Mouse (Mus musculus) gastrocnemius, postnatal 25 days (tissue): ENCODE measurements at regions not wholly inside any gene's neighbourhood (a gene's known extent, or its start where the extent isn't known, plus 50 kb on each side); places are given as distances from the start of the nearest gene placed in this dataset.

Experiments used
- DNase-seq: peaks from one replicate; pipeline ENCODE4 v3.0.0; 2022

DNA sequence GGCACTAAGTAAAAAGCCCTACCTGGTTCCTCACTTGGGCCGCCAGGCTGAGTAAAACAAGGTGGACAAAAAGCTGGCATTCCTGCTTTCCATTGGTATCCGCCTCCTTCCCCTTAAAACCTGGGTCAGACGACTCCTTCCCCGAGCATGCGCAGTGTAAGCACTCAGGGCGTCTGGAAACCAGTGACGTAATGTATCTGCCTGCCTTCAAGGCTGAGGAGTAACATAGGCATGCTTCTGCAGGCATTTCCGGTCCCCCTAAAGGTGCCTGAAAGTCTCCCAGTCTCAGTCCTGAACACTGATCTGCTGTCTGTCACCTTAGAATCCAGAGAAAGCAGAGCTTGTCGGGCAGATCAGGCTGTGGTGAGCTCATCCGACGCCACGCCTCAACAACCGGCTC is 140.7 kb downstream of the Cd24a start:
- DNase-seq, result no peak

DNA sequence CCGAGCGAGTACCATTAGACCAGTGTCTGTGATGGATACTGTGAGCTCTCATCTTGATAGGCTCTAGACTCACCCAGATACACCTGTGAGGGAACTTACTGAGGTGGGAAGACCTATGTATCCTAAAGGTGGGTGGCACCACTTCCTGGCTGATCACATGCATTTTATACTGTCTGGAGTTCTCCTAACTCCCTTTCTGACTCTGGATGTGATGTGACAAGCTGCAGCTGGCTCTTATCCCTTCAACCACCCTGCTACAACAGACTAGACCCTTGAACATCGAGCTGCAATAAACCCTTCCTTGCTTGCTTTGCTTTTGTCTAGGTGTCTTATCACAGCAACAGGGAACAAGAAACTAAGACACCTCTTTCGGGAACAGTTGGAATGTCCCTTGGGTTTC is 143.3 kb downstream of the Cd24a start:
- DNase-seq, result no peak

- no peak for DNase-seq
Measured at GRCm38 (mm10) chr10:43722164-43722563, 144.1 kb downstream of the Cd24a start.

DNA sequence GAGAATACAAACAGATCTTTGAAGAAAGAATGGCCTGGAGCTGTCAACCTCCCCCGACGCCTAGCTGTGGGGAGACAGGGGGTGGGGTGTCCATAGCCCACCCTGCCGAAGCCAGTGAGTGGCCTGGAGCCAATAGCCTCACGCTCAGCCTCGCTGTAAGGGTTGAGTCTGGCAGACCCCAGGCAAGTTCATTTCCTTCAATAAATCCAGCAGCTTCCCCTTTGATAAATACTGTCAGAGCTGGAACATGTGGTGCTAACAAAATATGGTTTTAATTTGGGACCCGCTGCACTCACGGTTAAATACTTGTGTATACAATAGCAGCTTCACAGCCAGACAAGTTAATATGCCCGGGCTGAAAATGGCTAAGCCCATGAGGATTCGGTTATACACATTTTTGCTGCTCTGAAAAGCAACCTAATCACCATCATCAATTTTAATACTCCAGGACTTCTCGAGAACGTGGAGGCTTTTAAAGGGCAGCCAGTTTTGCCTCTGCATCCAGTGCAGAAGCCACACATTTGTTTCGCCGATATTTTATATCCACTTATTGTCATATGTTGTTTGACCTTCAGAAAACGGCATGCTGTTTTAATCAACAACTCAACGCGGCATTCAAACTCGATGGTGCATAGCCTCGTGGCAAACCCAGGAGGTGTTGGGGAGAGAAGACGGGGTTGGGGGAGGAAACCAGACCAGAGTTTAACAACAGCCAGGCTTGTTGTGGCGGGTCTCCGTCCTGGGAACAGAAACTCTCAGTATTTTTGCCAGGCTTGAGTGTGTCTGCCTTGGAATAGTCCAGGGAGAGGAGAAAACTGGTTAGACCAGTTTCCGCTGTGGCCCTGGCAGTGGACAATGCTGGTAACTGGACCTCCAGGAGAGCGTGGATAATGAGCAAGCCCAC is 144.9 kb downstream of the Cd24a start:
- no peak for DNase-seq

GRCm38 (mm10) chr10:43723615-43723937 is 145.5 kb downstream of the Cd24a start:
- no peak for DNase-seq

- DNase-seq, result no peak
Measured at GRCm38 (mm10) chr10:43727746-43728145, 149.7 kb downstream of the Cd24a start.

DNA sequence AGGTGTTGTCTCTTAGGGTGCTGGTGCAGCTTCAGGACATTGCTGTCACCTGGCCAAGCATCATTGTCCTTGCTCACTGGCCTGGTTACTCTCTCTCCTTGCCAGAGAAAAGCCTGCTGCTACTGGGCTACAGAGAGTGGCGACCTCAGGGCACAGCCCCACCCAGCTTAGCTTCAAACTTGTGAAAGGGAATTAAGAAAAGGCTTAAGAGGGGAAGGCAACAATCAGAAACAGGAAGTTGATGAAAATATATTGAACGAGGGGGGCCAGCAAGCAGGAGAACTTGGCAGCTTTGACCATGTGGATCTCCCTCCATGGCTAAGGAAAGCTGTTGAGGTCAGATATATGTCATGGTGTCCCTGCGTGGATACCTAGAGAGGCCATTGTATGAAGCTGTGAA is 151.1 kb downstream of the Cd24a start:
- no peak for DNase-seq

GRCm38 (mm10) chr10:43733618-43734415 is 155.7 kb downstream of the Cd24a start:
- no peak for DNase-seq

DNA sequence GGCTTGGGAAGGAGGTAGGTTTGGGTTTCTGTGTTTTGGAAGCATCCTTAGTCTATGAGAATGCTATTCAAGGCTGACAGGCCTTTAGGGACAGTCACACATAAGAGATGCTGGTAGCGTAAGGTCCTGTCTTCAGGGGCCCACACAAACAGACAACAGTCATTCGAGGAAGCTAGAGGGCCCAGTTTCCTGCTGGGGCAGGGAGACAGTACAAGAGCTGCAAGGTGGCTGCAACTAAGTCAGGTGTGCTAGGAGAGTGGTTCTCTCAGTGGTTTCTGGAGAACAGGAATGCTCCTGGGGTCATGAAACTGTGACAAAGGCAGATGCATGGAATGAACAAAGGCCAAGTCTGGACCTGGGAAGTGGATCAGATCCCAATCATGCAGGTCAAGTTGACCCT is 161.1 kb downstream of the Cd24a start:
- no peak for DNase-seq

GRCm38 (mm10) chr10:43739718-43740117 is 161.6 kb downstream of the Cd24a start:
- DNase-seq, result no peak

DNA sequence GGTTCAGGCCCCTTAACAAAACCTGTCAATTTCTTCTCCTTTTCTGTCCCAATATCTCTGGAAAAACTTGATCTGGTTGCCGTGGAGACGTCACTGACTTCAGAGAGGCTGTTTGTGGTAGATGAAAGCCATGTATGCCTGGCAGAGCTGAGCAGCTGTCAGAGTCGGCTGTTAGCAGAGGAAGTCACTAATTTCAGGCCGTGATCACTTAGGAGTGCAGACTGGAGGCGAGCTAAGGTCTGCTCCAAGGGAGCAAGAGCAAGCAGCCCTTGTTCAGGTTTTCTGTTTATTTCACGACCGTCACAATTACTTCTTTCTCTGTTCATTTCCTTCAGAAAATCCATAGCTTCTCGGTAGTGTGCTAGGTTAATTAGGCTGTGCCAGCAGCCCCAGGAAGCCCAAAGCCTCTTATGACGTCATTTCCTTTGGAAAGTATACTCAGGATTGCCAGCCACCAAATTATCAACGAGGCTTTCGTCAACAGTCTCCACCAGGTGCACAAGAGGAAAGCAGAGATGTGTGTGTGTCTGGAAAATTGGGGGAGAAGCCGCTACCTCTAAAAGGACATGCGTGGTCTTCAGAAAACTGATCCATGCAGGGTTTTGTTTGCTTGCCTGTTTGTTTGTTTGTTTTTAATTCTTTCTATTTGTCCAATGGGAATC is 161.2 kb downstream of the Qrsl1 start:
- DNase-seq, result no peak

DNA sequence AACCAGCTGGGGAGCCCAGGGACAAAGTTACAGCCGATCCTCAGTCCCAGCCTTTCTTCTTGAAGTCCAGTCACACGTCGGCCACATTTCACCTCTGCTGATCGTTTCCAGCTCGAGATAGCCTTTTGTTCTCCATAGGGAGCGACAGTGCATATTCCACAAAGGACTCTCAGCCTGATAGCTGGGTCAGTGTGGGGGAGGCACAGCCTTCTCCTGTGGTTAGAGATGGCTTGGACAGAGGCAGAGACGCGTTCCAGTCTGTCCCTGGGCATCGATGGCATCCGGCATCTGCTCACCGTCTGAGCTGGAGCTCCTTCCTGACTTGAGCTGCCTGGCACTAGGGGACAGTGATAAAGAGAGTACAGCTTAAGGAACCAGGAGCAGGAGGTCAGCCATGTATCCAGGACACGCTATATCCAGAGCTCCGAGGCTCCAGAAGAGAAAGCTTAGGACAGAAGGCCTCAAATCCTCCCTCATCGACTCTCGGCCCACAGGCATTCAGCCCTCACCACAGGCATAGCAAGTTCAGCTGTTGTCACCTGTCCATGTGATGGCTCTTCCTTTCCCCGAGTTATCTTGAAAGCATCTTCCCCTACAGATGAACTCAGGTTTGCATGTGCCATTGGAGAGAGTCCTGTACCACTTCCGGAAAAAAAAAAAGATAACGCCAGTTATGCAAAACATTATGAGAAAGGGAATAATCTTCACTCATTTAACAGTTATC is 160.0 kb downstream of the Qrsl1 start:
- no peak for DNase-seq

DNA sequence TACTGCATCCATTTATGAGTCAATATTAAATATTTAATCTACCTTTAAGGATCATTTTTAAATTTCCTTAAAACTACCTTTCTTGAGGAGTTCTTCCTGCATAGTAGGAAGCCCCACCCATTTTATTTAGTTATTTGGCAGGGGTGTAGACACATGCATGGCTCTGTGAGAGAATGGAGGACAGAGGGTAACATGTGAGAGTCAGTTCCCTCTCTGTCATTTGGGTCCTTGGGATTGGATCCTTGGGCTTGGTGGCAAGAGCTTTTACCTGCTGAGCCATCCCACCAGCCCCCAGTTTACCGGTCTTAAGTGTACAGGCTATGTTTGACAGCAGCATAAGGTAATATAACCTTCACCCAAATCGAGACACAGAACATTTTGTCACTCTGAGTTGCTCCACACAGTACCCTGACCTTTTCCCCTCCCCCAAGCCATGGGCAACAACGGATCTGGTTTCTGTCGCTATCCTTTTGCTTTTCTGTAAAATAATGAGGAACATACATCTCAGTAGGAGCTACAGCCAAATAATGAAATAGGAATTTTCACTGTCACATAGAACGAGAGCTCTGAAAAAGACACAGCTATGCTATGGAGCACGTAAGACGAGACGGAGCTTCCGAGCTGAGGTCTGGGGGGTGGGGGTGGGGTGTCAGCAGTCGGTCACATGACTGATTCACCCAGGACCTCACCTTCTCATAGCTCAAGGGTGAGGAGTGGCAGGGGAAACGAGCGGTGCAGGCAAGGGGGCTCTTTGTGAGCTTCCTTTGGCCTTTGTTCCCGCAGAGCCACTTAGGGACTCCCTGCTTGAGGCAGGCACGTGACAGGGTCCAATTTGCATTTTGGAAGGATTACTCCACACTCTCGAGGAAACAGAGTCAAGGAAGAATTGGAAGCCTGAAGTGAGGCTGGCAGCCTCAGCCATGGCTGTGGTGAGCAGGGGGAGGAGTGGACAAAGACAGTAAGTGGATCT is 159.2 kb downstream of the Qrsl1 start:
- DNase-seq, result peak; percentile 28

DNA sequence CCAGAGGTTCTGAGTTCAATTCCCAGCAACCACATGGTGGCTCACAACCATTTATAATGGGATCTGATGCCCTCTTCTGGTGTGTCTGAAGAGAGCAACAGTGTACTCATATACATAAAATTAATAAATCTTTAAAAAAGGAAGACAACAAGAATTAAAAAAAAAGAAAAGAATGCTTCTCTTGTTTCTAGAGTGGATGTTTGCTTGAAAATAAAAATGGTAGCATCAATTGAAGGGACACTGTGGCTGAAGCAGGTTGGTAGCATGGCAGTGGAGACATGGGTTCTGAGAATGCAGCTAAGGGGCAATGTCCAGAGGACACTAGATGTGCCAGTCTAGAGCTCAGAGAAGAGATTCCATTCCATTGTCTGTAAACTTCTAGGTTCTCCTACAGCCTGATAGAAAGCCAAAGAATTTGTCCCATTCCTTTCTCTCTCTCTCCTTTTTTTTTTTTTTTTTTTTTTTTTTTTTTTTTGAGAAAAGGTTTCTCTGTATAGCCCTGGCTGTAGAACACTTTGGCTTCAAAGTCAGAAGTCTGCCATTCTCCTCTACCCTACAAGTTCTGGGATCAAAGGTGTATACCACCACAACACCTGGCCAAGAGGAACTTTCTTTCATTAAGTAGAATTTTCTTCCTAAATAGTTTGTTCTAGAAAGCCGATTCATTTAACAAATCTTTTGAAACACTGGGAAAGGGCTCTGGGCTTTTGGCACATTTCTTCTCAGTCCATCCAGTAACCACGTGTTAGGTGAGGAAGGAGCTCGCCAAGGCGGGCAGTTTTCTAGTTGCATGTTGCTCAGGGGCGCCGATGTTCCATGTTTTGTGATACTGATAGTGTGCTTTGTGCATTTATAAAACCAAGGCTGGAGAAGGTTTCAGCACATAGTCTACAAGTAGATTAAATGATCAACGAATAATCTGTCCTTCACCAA is 158.1 kb downstream of the Qrsl1 start:
- no peak for DNase-seq

- DNase-seq, result no peak
Measured at GRCm38 (mm10) chr10:43745931-43746630, 155.5 kb downstream of the Qrsl1 start.

DNA sequence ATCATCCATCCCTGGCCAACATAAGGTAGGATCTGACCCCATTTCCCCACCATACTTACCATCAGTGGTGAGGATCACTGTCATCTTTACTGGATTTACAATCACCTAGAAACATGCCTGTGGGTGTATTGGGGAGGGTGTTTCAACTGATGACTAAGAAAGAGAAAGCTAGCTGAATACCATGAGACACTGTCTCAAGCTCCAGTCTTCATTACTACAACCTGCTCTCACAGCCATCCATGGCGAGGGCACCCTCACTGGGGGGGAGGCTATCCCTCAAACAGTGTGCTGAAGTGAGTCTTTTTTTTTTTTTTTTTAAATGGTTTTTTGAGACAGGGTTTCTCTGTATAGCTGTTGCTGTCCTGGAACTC is 154.9 kb downstream of the Qrsl1 start:
- no peak for DNase-seq

DNA sequence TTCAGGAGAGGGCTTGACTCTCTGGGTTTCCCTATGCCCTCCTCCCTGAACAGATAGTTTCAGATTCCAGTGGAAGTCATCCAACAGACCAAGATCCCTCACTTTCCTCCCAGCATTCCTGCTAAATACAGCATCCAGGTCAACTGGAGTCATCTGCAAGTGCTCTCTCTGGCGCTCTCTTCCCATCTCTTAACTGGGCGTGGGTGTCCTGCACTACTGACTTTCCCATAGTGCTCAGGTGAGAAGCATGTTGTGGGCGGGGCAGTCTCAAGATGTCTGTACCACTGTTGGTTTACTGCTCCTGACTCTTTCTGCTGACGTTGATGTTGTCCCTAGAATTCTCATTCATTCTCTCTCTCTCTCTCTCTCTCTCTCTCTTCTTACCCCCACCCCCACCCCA is 154.0 kb downstream of the Qrsl1 start:
- DNase-seq, result no peak

GRCm38 (mm10) chr10:43748300-43748699 is 153.2 kb downstream of the Qrsl1 start:
- DNase-seq, result no peak

GRCm38 (mm10) chr10:43749496-43750110 is 151.9 kb downstream of the Qrsl1 start:
- DNase-seq, result no peak
